In the genomic region with DNA sequence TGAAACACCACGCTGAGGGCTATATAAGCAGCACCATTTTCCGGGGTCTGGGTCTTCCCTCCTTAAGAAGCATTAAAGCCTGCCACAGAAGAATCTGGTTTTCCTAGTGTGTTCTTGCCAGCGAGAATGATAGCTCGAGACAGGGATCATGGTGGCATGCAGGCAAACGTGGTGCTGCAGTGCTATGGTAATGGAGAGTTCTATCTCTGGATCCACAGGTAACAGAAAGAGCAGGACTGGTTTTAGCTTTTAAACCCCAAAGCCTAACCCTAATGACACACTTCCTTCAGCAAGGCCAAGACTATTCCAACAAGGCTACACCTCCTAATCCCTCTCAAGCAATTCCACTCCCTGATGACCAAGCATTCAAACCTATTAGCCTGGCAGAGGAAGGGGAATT, we compare ENCODE assay signal across 23 mouse cellular contexts.
"Had no signal": no experiment of that assay in that cellular context is flagged by ENCODE, and none has a peak within 500 bp of the region (broad histone marks: within the 10 kb centered on the region; RNA-seq: fewer than 3 reads in every experiment).

No protein-coding gene starts in this region.

- DNase-seq: gastrocnemius, postnatal 14 days; gastrocnemius, postnatal 36 days; heart, adult 18-20 months; heart, postnatal 14 days; heart, postnatal 36 days; kidney, adult 18-20 months; kidney, adult 8-10 months; kidney, postnatal 10 days; kidney, postnatal 25 days; kidney, postnatal 4 days; left cerebral cortex, postnatal 4 days had no signal

- H3K27me3 ChIP-seq: heart, embryonic 13.5 days; heart, embryonic 15.5 days; hindbrain, embryonic 13.5 days; hindbrain, embryonic 15.5 days; limb, embryonic 13.5 days; limb, embryonic 15.5 days; liver, embryonic 12.5 days had no signal

- ATAC-seq: hindbrain, postnatal 0 days; inflammation-experienced regulatory T-cells, adult 6 months; intestine, postnatal 0 days; liver, embryonic 12.5 days had no signal

- H3K4me3 ChIP-seq: heart, embryonic 13.5 days; heart, embryonic 15.5 days; hindbrain, embryonic 13.5 days; hindbrain, embryonic 15.5 days; layer of hippocampus, adult 2 months; limb, embryonic 13.5 days; limb, embryonic 15.5 days; liver, embryonic 12.5 days had no signal

- H3K27ac ChIP-seq: heart, embryonic 13.5 days; heart, embryonic 15.5 days; hindbrain, embryonic 13.5 days; hindbrain, embryonic 15.5 days; hindbrain, postnatal 0 days; layer of hippocampus, adult 2 months; limb, embryonic 13.5 days; limb, embryonic 15.5 days; liver, embryonic 12.5 days had no signal

- H3K36me3 ChIP-seq: heart, embryonic 13.5 days; heart, embryonic 15.5 days; hindbrain, embryonic 13.5 days; hindbrain, embryonic 15.5 days; limb, embryonic 13.5 days; limb, embryonic 15.5 days; liver, embryonic 12.5 days had no signal

- H3K4me2 ChIP-seq: heart, embryonic 11.5 days; heart, embryonic 13.5 days; heart, embryonic 15.5 days; hindbrain, embryonic 13.5 days; hindbrain, embryonic 15.5 days; limb, embryonic 13.5 days; limb, embryonic 15.5 days; liver, embryonic 12.5 days had no signal

- H3K9ac ChIP-seq: heart, embryonic 13.5 days; heart, embryonic 15.5 days; hindbrain, embryonic 13.5 days; hindbrain, embryonic 15.5 days; limb, embryonic 13.5 days; limb, embryonic 15.5 days; liver, embryonic 12.5 days had no signal

- H3K9me3 ChIP-seq: heart, embryonic 13.5 days; heart, embryonic 15.5 days; hindbrain, embryonic 13.5 days; hindbrain, embryonic 15.5 days; limb, embryonic 15.5 days; liver, embryonic 12.5 days had no signal

- H3K4me1 ChIP-seq: heart, embryonic 13.5 days; heart, embryonic 15.5 days; hindbrain, embryonic 13.5 days; hindbrain, embryonic 15.5 days; limb, embryonic 13.5 days; limb, embryonic 15.5 days; liver, embryonic 12.5 days had no signal
